Mouse (Mus musculus): Measurements from ENCODE around the gene Lce1b. TPM values are rescaled to one million over a fixed set of nuclear protein-coding genes. Genes with fewer than 3 reads are reported as not detected.

Lce1b gene
- not detected for total RNA-seq (2023)

DNA sequence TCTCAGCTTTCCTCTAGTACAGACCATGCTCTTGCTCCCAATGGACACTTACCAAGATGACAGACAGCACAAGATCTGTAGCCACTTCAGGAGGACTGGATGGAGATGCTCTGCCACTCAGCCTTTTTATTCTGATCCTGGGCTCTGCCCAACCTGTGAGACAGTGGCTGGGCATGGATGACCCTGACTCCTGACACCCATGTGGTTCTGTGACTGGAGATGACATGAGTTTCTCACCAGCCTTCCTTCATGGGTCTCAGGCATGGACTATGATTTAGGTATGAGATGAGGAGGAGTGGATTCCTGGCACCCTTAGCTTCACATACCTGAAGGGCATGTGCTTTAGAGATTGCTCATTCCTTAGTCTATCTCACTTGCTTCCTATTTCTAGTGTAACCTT, at the start of gene Lce1b:
TSS of gene Lce1b (minus strand) at position 101 of the 400 bp plus-strand sequence.

DNA sequence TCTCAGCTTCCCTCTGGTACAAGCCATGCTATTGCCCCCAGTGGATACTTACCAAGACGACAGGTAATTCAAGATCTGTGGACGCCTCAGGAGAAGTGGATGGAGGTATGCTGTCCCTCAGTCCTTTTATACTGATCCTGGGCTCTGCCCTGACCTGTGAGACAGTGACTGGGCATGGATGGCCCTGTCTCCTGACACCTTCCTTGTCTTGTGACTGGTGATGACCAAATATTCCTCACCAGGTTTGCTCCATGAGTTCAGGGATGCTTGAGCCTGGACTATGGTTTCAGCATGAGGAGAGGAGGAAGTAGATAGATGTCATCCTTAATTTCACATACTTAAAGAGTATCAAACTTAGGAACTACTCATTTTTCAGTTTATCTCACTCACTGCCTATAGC, 30.4 kb upstream of the Lce1b start, which contains the start of gene Lce1d:
TSS of gene Lce1d (minus strand) at position 101 of the 400 bp plus-strand sequence.

DNA sequence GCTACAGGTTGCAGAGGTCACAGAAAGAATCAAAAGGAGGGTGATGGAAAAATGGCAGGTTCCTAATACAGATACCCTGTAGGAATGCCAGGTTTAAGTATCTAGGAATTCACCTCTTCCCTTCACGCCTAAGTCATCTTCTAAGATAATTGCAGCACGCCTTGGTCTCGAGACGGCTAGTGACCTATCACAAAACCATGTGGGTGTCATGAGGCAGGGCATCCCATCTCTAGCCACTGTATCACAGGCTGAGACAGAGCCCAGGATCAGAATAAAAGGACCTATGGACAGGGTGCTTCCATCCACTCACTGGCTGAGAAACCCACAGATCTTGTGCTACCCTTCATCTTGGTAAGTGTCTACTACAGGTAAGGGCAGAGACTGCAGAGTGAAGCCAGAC, 22.2 kb upstream of the Lce1b start, which contains the start of gene Lce1c:
TSS of gene Lce1c (plus strand) at position 301 of the 400 bp plus-strand sequence.

DNA sequence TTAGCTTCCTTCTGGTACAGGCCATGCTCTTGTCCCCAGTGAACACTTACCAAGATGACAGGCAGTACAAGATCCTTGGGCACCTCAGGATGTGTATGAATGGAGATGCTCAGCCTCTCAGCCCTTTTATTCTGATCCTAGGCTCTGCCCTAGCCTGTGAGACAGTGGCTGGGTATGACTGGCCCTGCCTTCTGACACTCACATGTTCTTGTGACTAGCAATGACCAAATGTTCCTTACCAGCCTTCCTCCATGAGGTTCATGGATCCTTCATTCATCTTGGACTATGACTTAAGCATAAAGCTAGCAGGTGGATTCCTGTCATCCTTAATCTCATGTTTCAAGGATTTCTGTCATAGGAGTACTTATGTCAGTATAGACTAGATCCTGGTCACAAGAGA, 13.5 kb upstream of the Lce1b start, which contains the start of gene Lce1a2:
TSS of gene Lce1a2 (minus strand) at position 101 of the 400 bp plus-strand sequence.

DNA sequence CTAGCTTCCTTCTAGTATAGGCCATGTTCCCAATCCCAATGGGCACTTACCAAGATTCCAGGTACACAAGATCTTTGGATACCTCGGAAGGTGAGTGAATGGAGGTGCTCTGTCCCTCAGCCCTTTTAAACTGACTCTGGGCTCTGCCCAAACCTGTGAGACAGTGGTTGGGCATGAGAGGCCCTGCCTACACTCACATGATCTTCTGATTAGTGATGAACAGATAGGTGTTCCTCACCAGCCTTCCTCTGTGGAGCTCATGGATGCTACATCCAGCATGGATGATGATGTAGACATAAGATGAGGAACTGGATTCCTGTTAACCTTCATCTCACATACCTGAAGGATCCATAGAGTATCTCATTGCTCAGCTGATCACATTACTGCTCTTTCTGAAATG, 8.5 kb downstream of the Lce1b start, which contains the start of gene Lce1a1:
TSS of gene Lce1a1 (minus strand) at position 101 of the 400 bp plus-strand sequence.

DNA sequence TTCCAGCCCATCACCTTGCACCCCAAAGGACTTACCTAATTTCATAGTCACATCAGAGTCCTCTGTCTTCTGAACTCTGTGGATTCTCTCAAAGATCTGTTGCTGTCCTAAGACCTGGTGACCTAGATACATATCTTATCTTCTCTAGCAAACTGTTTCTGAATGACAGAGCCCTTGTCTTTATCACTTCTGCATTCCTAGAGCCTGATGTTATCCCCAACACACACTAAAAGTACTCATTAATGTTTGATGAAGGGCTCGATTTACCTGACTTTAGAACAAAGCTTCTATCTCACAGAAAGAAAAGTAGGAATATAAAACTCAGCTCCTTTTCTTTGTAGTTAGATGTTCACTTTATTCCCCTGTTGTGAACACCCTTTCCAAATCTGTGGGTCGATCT, 35.2 kb downstream of the Lce1b start, which contains the start of gene Lce6a:
TSS of gene Lce6a (minus strand) at position 101 of the 400 bp plus-strand sequence.

DNA sequence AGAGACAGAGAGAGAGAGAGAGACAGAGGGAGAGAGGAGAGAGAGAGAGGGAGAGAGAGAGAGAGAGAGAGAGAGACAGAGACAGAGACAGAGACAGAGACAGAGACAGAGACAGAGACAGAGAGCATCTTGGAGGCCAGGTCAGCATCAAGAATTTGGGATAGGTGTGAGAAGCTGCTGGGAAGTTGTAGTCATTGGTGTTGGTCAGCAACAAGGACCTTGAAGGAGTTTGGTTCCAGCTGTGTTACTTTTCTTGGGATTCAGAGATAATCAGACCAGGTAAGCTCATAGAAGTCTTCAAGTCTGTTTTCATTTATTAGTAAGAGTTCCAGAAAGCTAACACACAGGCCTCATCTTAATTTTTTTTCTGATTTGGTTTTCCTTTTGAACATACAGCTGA, 49.3 kb downstream of the Lce1b start, which contains the start of gene 2210017I01Rik:
TSS of gene 2210017I01Rik (minus strand) at position 101 of the 400 bp plus-strand sequence.

Other genes starting within 250 kb of the Lce1b start
- not detected for gene Sprr2i, start 248.9 kb downstream of the Lce1b start, total RNA-seq (2023)
- not detected for gene Sprr2j-ps, start 238.8 kb downstream of the Lce1b start, total RNA-seq (2023)
- gene Gm9774, start 227.5 kb downstream of the Lce1b start, total RNA-seq (2023): 1 to 10 TPM in 1 of 2 experiments, under 1 TPM in 1; 0.66 to 1.4 TPM
- not detected for gene Sprr2k, start 224.3 kb downstream of the Lce1b start, total RNA-seq (2023)
- not detected for gene Sprr1b, start 218.1 kb downstream of the Lce1b start, total RNA-seq (2023)
- gene Sprr3, start 198.2 kb downstream of the Lce1b start, total RNA-seq (2023): not detected
- not detected for gene Sprr1a, start 171.0 kb downstream of the Lce1b start, total RNA-seq (2023)
- not detected for gene Sprr4, start 156.4 kb downstream of the Lce1b start, total RNA-seq (2023)
- gene 2310046K23Rik, start 122.4 kb downstream of the Lce1b start, total RNA-seq (2023): not detected
- not detected for gene Ivl, start 83.2 kb downstream of the Lce1b start, total RNA-seq (2023)
- gene Smcp, start 67.9 kb downstream of the Lce1b start, total RNA-seq (2023): not detected
- not detected for gene 2210017I01Rik, start 49.4 kb downstream of the Lce1b start, total RNA-seq (2023)
- gene Lce6a, start 35.3 kb downstream of the Lce1b start, total RNA-seq (2023): not detected
- gene Lce1a1, start 8.6 kb downstream of the Lce1b start, total RNA-seq (2023): not detected
- not detected for gene Lce1a2, start 13.4 kb upstream of the Lce1b start, total RNA-seq (2023)
- not detected for gene Lce1c, start 22.3 kb upstream of the Lce1b start, total RNA-seq (2023)
- not detected for gene Lce1d, start 30.3 kb upstream of the Lce1b start, total RNA-seq (2023)
- not detected for gene Lce1e, start 52.1 kb upstream of the Lce1b start, total RNA-seq (2023)
- gene Lce1f, start 63.4 kb upstream of the Lce1b start, total RNA-seq (2023): not detected
- gene Gm38119, start 82.2 kb upstream of the Lce1b start, total RNA-seq (2023): not detected
- not detected for gene Lce1g, start 95.4 kb upstream of the Lce1b start, total RNA-seq (2023)
- not detected for gene Lce1h, start 108.1 kb upstream of the Lce1b start, total RNA-seq (2023)
- not detected for gene Lce1i, start 122.0 kb upstream of the Lce1b start, total RNA-seq (2023)
- gene Lce1j, start 133.6 kb upstream of the Lce1b start, total RNA-seq (2023): not detected
- gene Lce1k, start 151.0 kb upstream of the Lce1b start, total RNA-seq (2023): not detected
- not detected for gene Kprp, start 170.3 kb upstream of the Lce1b start, total RNA-seq (2023)
- not detected for gene Lce1l, start 194.4 kb upstream of the Lce1b start, total RNA-seq (2023)
- not detected for gene 2310050C09Rik, start 213.3 kb upstream of the Lce1b start, total RNA-seq (2023)

Measured in neutrophil, adult 59 days (primary cell).